Mouse (Mus musculus) intestine, embryonic 14.5 days (tissue): Measurements from ENCODE around the gene Syna. TPM values are rescaled to one million over a fixed set of nuclear protein-coding genes. Genes with fewer than 3 reads are reported as not detected.
A peak's percentile ranks its signal among the peaks of the same experiment; 100 is the strongest.

ENCODE experiments used
- ATAC-seq: fragments of 200-750 bp; cut with Nextera tagmentation; replicated peaks from 2 replicates; pipeline ENCODE4 v1.8.0; 2017; ENCODE audit warnings: low read depth, moderate number of reproducible peaks, moderate TSS enrichment, moderate library complexity; ENCODE audit not compliant: low FRiP score, low TSS enrichment
- DNase-seq: peaks from one replicate; pipeline ENCODE4 v3.0.0-alpha.2; 2018; ENCODE audit warnings: low spot score
- H3K27ac ChIP-seq: fragments of 300-500 bp; sonication (generic); 2 replicates; pipeline ENCODE4 v1.5.1; 2014; ENCODE audit warnings: low read depth, mild to moderate bottlenecking, control low read depth
- H3K27me3 ChIP-seq: fragments of 300-500 bp; sonication (generic); replicated peaks from 2 replicates; pipeline ENCODE4 v1.6.1; 2014; ENCODE audit warnings: low read length, control low read depth; ENCODE audit not compliant: control insufficient read depth, insufficient read depth
- H3K36me3 ChIP-seq: fragments of 300-500 bp; sonication (generic); 2 replicates; pipeline ENCODE4 v1.6.1; 2014; ENCODE audit warnings: low read length, control low read depth; ENCODE audit not compliant: control insufficient read depth, insufficient read depth
- H3K4me1 ChIP-seq: fragments of 300-500 bp; sonication (generic); replicated peaks from 2 replicates; pipeline ENCODE4 v1.6.1; 2014; ENCODE audit warnings: low read length, control low read depth, mixed read lengths; ENCODE audit not compliant: control insufficient read depth, insufficient read depth
- H3K4me2 ChIP-seq: fragments of 300-500 bp; sonication (generic); 2 replicates; pipeline ENCODE4 v1.6.1; 2014; ENCODE audit warnings: low read length
- H3K4me3 ChIP-seq: fragments of 300-500 bp; sonication (generic); 2 replicates; pipeline ENCODE4 v1.5.1; 2014; ENCODE audit warnings: low read depth, low read length, control low read depth, mixed read lengths
- H3K9ac ChIP-seq: fragments of 300-500 bp; sonication (generic); 2 replicates; pipeline ENCODE4 v1.6.1; 2014; ENCODE audit warnings: mild to moderate bottlenecking, low read length
- H3K9me3 ChIP-seq: fragments of 300-500 bp; sonication (generic); 2 replicates; pipeline ENCODE4 v1.6.1; 2016; ENCODE audit warnings: low read length, control low read depth; ENCODE audit not compliant: control insufficient read depth
- WGBS: fragments of 180-500 bp; shearing (Covaris S2); extraction: QIAGEN DNeasy Blood & Tissue Kit; methylation state at CpG from one replicate; pipeline ENCODE4 v1.1.7; 2014; 5-methylcytosine and 5-hydroxymethylcytosine counted together
- polyA plus RNA-seq: library from polyadenylated mRNA; unstranded; fragments of >200 nt; fragmentation: Nextera tagmentation; extraction: Ambion mirVana; gene quantifications from 2 replicates; pipeline ENCODE4 v1.2.1, GENCODE M21; 2014

Syna gene
- polyA plus RNA-seq, 1 experiment from 2014 or later = 0.08 TPM

GRCm38 (mm10) chr5:134583884-134584213, 23.9 kb upstream of the Syna start:
- 77% methylated on average over 3 of the region's 3 CpGs for WGBS
- Histone ChIP-seq H3K4me1 (peaks cover 11% of the 10 kb centered on the region), H3K9ac (0 out of 2 replicates have a peak overlapping the region, but pooled peaks have one; percentile 70), H3K4me3 (no peak overlapping the region), H3K36me3 (peaks cover 13% of the 10 kb centered on the region), H3K4me2 (peak overlapping the region; percentile 96), H3K27ac (no peak overlapping the region), H3K27me3 (no peaks in the 10 kb centered on the region), H3K9me3 (no peaks in the 10 kb centered on the region)
- DNase-seq = no peak
- ATAC-seq = no peak

GRCm38 (mm10) chr5:134583006-134583883, 23.3 kb upstream of the Syna start:
- no peaks in the 10 kb centered on the region for H3K27me3 ChIP-seq
- H3K27ac ChIP-seq = no peak overlapping the region
- H3K4me3 ChIP-seq = peak overlapping the region; percentile 92
- peaks cover 9% of the 10 kb centered on the region for H3K36me3 ChIP-seq
- DNase-seq (no peak), ATAC-seq (no peak)
- H3K9ac ChIP-seq = peak overlapping the region; percentile 70
- peak overlapping the region; percentile 96 for H3K4me2 ChIP-seq
- H3K4me1 ChIP-seq = peaks cover 11% of the 10 kb centered on the region
- no peaks in the 10 kb centered on the region for H3K9me3 ChIP-seq
- 27% methylated on average over 15 of the region's 15 CpGs for WGBS

- 8% methylated on average over 28 of the region's 30 CpGs for WGBS
- Histone ChIP-seq H3K4me2 (peak overlapping the region; percentile 96), H3K4me3 (peak overlapping the region; percentile 92), H3K9ac (peak overlapping the region; percentile 70), H3K36me3 (peaks cover 8% of the 10 kb centered on the region), H3K9me3 (no peaks in the 10 kb centered on the region), H3K4me1 (peaks cover 11% of the 10 kb centered on the region), H3K27me3 (no peaks in the 10 kb centered on the region), H3K27ac (no peak overlapping the region)
- DNase-seq = peak; percentile 95
- peak; percentile 90 for ATAC-seq
Observed at GRCm38 (mm10) chr5:134582221-134582907, 22.4 kb upstream of the Syna start.

- H3K27me3 ChIP-seq = no peaks in the 10 kb centered on the region
- H3K9ac ChIP-seq = no peak within 1 kb of the TSS
- DNase-seq = no peak
- H3K4me1 ChIP-seq = peaks cover 11% of the 10 kb centered on the region
- H3K4me2 ChIP-seq = no peak within 1 kb of the TSS
- ATAC-seq = no peak
- H3K36me3 ChIP-seq = no peaks in the 10 kb centered on the region
- no peak within 1 kb of the TSS for H3K4me3 ChIP-seq
- no peaks in the 10 kb centered on the region for H3K9me3 ChIP-seq
- no peak within 1 kb of the TSS for H3K27ac ChIP-seq
- WGBS = 87% methylated on average over 5 of the region's 5 CpGs
Observed at GRCm38 (mm10) chr5:134581146-134581545, 21.2 kb upstream of the Syna start, which contains the start of gene Rfc2. Gene Rfc2, plus strand, starts transcription at chr5:134581366.

GRCm38 (mm10) chr5:134579135-134579534, 19.2 kb upstream of the Syna start:
- Histone ChIP-seq H3K9me3 (no peaks in the 10 kb centered on the region), H3K27me3 (no peaks in the 10 kb centered on the region), H3K36me3 (no peaks in the 10 kb centered on the region), H3K9ac (no peak overlapping the region), H3K4me2 (no peak overlapping the region), H3K4me1 (peaks cover 11% of the 10 kb centered on the region), H3K4me3 (no peak overlapping the region), H3K27ac (no peak overlapping the region)
- no peak for DNase-seq
- whole genome bisulfite sequencing = 68% methylated on average over 3 of the region's 3 CpGs
- ATAC-seq = no peak

- Histone ChIP-seq H3K9me3 (no peaks in the 10 kb centered on the region), H3K27me3 (no peaks in the 10 kb centered on the region), H3K27ac (no peak overlapping the region), H3K4me3 (no peak overlapping the region), H3K36me3 (no peaks in the 10 kb centered on the region), H3K9ac (no peak overlapping the region), H3K4me1 (0 out of 2 replicates have a peak, but pooled peaks cover 4% of the 10 kb centered on the region), H3K4me2 (no peak overlapping the region)
- WGBS = 88% methylated on average over 7 of the region's 7 CpGs
- ATAC-seq = no peak
- DNase-seq = no peak
Observed at GRCm38 (mm10) chr5:134577534-134577933, 17.6 kb upstream of the Syna start.

GRCm38 (mm10) chr5:134576517-134577220, 16.7 kb upstream of the Syna start:
- no peak overlapping the region for H3K27ac ChIP-seq
- WGBS = 75% methylated on average over 14 of the region's 14 CpGs

GRCm38 (mm10) chr5:134575833-134576232, 15.9 kb upstream of the Syna start:
- H3K27me3 ChIP-seq = no peaks in the 10 kb centered on the region
- H3K4me3 ChIP-seq = no peak overlapping the region
- no peak overlapping the region for H3K9ac ChIP-seq
- WGBS = 95% methylated on average over 5 of the region's 5 CpGs
- H3K36me3 ChIP-seq = no peaks in the 10 kb centered on the region
- peaks cover 6% of the 10 kb centered on the region; the same call in 1 of the 2 replicates for H3K4me1 ChIP-seq
- H3K4me2 ChIP-seq = no peak overlapping the region
- no peak for DNase-seq
- H3K9me3 ChIP-seq = no peaks in the 10 kb centered on the region; the same call in 1 of the 2 replicates
- no peak overlapping the region for H3K27ac ChIP-seq
- no peak for ATAC-seq

More at GRCm38 (mm10) chr5:134576517-134577220, 16.7 kb upstream of the Syna start:
- H3K27me3 ChIP-seq = no peaks in the 10 kb centered on the region
- H3K4me3 ChIP-seq = no peak overlapping the region
- ATAC-seq (no peak), DNase-seq (no peak)
- 0 out of 2 replicates have a peak, but pooled peaks cover 6% of the 10 kb centered on the region for H3K4me1 ChIP-seq
- no peak overlapping the region for H3K4me2 ChIP-seq
- no peaks in the 10 kb centered on the region for H3K36me3 ChIP-seq
- no peaks in the 10 kb centered on the region for H3K9me3 ChIP-seq
- H3K9ac ChIP-seq = no peak overlapping the region
